Mouse (Mus musculus) brain, embryonic 14.5 days (tissue): Measurements from ENCODE around the gene Hcar1.

Experiments used
- CTCF ChIP-seq: fragments of 200-500 bp; IDR thresholded peaks from 2 replicates; pipeline ENCODE4 v1.5.1; 2012; ENCODE audit warnings: inconsistent platforms, mild to moderate bottlenecking, moderate library complexity, borderline replicate concordance; ENCODE audit not compliant: insufficient read depth, insufficient read length; ENCODE audit errors: extremely low read depth
- POLR2A ChIP-seq: fragments of 200-500 bp; IDR thresholded peaks from 2 replicates; pipeline ENCODE4 v1.6.1; 2012; ENCODE audit warnings: mild to moderate bottlenecking, inconsistent platforms, borderline replicate concordance; ENCODE audit not compliant: poor library complexity, insufficient read depth, insufficient read length, severe bottlenecking; ENCODE audit errors: extremely low read depth

DNA sequence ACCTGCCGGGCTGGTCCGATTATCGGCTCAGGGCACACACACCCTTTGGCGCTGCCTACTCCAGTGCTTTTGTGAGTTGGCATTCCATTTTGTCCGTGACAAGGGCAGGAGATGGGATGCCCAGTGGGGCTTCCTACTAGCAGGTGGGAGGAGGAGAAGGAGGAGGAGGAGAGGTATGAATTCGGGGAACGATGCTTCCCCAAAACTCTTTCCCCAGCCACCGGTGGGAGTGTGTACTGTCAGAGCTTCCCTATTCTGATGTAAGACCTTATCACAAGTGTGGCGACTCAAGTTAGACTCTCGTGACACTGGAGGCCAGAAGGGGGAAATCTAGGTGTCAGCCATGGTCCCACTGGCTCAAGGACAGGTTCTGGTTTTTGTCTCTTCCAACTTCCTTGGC is 4.5 kb upstream of the Hcar1 start:
- TF ChIP-seq CTCF (no peak), POLR2A (no peak)
